Mouse (Mus musculus) cerebral cortex, adult 2 months (tissue): Measurements from ENCODE around the gene Ubxn10.

Source experiments
- WGBS: fragments of 180-500 bp; shearing (Covaris S2); methylation state at CpG from one replicate; pipeline ENCODE4 v1.1.7; 2018; 5-methylcytosine and 5-hydroxymethylcytosine counted together

Ubxn10 gene

GRCm38 (mm10) chr4:138702031-138702430 lies 34.9 kb downstream of the Ubxn10 start:
- WGBS = 78% methylated on average over 2 of the region's 2 CpGs

GRCm38 (mm10) chr4:138701111-138701510 lies 35.9 kb downstream of the Ubxn10 start:
- 87% methylated on average over 8 of the region's 8 CpGs for WGBS

DNA sequence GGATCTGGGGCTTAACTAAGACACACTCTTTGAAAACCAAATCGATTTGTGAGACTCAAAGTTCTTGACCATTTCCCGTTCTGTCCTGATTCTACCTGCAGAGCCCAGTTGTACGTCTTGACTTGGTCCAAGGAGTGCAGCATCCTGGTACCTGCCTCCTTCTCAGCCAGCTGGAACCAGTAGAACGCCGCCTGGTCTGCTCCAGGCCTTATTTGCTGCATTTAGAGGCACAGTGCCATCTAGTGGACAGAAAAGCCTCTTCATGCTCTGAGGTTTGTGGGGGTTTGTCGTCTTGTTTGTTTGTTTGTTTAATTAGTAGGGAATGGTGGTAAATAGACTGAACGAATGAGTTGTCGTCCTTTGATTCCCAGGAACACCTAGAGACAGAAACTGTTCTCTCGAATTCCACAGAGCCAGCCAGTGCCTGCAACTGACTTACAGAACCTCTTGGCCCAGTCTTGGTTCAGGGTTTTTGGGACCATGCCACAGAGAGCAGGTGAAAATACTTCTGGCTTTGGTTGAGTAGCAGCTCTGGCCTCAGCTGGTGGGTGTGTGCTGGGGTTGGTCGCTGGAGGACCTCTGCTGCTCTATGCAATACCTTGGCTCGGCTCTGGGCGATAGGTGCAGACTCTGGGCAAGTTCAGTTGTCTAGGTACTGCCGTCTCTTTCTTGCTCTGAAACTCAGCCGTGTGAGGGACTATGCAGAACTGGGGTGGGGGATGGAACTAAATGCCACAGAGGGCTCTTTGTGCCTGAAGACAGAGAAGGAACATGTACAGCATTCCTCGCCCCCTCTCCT lies 36.6 kb downstream of the Ubxn10 start:
- whole genome bisulfite sequencing = 29% methylated on average over 15 of the region's 15 CpGs

DNA sequence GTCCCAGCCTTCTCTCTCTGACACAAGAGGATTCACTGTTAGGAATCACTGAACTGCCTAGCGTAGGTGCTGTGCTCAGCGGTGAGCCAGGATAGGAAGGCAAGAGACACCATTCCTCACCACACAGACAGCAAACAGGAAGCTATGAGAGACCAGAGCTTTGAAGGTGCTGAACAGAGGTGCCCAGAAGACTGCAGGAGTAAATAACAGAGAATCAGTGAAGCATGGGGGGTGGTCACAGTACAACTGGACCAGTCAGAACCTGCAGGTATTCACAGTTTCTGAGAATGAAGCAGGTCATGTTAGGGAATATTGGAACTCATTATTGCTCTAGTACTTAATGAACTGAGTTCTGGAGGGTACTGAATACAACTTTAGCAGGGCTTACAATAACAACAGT lies 38.7 kb downstream of the Ubxn10 start:
- 59% methylated on average over 2 of the region's 2 CpGs for WGBS

- 54% methylated on average over 10 of the region's 10 CpGs for WGBS
Observed at GRCm38 (mm10) chr4:138697166-138697860, 39.7 kb downstream of the Ubxn10 start.

- 46% methylated on average over 7 of the region's 7 CpGs for WGBS
Observed at GRCm38 (mm10) chr4:138696720-138697119, 40.2 kb downstream of the Ubxn10 start.

- 46% methylated on average over 12 of the region's 12 CpGs for WGBS
Observed at GRCm38 (mm10) chr4:138693043-138693692, 43.8 kb downstream of the Ubxn10 start.

DNA sequence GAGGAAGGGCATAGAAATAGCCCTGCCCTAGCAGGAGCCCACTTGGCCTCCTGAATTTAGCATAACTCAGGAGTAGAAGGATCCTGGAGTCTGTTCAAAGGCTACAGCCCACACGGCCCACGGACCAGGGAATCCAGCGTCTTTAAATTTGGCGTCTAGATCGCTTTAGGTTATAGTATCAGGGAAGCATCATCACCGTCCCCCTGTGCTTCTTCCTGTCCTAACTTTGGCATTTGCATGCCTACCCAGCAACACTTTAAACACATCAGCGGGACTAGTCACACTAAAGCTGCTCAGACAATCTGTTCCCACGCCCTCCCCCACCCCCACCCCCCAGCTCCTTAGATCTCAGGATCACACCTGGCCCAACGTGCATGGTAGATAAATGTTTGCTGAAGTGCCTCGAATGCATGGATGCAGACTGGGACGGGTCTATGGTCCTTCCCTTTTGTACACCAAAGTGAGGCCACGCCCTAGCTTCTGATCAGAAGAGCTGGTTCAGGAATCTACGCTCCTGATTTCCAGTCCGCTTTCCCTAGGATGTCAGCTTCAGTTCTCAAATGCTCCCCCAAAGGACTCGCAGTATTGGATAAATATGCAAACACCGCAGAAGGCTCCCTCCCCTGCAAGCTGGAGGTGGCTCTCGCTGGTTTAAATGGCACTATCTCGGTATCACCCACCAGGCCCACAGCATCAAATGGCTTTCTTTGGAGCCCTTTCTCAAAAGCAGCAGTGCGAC lies 45.4 kb downstream of the Ubxn10 start:
- 19% methylated on average over 19 of the region's 19 CpGs for WGBS

GRCm38 (mm10) chr4:138690561-138690960 lies 46.4 kb downstream of the Ubxn10 start:
- WGBS = 22% methylated on average over 4 of the region's 4 CpGs

DNA sequence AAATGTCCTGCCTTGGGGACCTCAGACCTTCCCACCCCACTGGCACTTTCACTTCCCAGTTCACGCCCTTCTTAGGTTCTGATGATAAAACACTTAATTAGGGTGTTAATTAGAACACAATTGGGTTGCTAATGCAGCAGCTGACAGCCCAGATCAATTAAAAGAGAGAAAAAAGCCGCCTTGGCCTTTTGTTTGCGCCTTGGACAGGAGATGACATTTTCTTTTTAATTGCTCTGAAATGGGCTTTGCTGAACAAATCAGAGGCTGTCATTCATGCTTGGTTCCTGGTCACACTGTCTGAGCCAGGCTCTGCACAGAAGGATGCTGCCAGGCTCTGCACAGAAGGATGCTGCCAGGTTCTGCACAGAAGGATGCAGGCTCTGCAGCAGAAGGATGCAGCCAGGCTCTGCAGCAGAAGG lies 47.9 kb downstream of the Ubxn10 start:
- 52% methylated on average over 3 of the region's 3 CpGs for WGBS

- WGBS = 43% methylated on average over 6 of the region's 6 CpGs
Observed at GRCm38 (mm10) chr4:138685813-138686212, 51.2 kb downstream of the Ubxn10 start.

GRCm38 (mm10) chr4:138682760-138683159 lies 54.2 kb downstream of the Ubxn10 start:
- 74% methylated on average over 2 of the region's 2 CpGs for WGBS

DNA sequence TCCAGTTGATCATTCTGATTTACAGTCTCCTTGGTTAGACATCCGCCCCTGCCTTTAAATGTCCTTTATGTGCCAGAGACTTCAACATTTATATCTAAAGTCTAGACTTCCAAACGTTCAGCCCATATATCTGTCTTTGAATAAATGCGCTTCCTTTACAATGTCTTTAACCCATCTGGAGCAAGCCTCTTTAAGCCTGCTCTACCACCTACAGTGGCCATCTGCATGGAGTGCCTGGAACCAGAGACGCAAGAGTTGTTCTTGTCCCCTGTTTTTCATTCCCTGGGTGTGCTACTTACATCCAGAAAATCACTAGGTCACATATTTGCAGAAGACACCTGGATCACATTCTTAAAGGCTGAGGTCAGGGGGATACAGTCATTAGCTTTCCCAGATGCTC lies 56.8 kb downstream of the Ubxn10 start:
- WGBS = 63% methylated on average over 4 of the region's 4 CpGs

GRCm38 (mm10) chr4:138677579-138677978 lies 59.4 kb downstream of the Ubxn10 start:
- WGBS = 18% methylated on average over 16 of the region's 16 CpGs

DNA sequence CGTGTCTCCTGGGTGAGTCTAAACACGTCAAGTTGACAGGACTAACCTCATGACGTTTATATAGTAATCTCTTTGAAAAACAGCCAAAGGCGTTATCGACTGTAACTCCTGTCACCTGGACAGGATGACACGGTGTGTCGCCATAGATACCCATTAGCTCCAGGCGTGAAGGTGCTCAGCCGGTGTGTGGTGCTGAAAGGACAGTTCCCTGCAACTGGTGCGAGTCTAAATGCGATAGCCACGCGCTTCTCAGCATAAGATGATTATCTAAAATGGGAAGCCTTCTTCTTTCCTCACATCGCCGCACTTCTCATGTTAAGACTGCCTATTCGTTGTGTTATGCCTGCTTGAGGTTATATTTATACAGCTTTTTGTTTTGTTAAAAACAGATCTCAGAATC lies 60.5 kb downstream of the Ubxn10 start:
- 22% methylated on average over 16 of the region's 16 CpGs for WGBS

GRCm38 (mm10) chr4:138672160-138672559 lies 64.8 kb downstream of the Ubxn10 start:
- 80% methylated on average over 4 of the region's 4 CpGs for WGBS

- WGBS = 86% methylated on average over 11 of the region's 11 CpGs
Observed at GRCm38 (mm10) chr4:138670093-138670889, 66.7 kb downstream of the Ubxn10 start.

DNA sequence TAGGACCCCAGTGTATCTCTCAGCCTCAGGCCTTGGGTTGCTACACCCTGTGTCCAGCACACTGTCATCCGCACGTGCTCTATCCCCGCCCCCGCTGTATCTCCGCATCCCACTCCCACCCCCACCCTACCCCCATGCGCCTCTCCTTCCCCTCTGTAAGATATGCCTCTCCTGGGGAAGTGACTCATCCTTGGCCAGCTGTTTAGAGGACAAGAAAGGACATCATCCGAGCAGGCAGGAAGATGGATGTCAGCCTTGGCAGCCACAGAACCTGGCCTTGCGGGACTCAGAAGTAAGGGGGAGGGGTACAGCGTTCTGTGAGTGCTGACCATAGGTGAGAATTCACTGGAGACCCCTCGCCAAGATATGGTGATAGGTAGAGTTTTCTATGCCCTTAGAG lies 70.4 kb downstream of the Ubxn10 start:
- 60% methylated on average over 10 of the region's 10 CpGs for WGBS

GRCm38 (mm10) chr4:138659936-138660602 lies 76.9 kb downstream of the Ubxn10 start:
- 64% methylated on average over 11 of the region's 11 CpGs for WGBS
